Mouse (Mus musculus) adipocyte (in vitro differentiated cells): ENCODE data around the gene Smarcc1.

ENCODE experiments used
- DNase-seq: peaks from one replicate; pipeline ENCODE4 v3.0.0-alpha.2; 2016; ENCODE audit warnings: low spot score

The Smarcc1 gene

GRCm38 (mm10) chr9:110234962-110235361 lies 117.5 kb downstream of the Smarcc1 start:
- no peak for DNase-seq

GRCm38 (mm10) chr9:110243221-110243833 lies 125.8 kb downstream of the Smarcc1 start, which contains the start of gene Cspg5:
Cspg5 (plus strand) TSS chr9:110243783.
- no peak for DNase-seq

GRCm38 (mm10) chr9:110244567-110244888 lies 127.0 kb downstream of the Smarcc1 start:
- no peak for DNase-seq

GRCm38 (mm10) chr9:110244889-110245589 lies 127.5 kb downstream of the Smarcc1 start:
- DNase-seq: no peak

- no peak for DNase-seq
These were observed 128.2 kb downstream of the Smarcc1 start for GRCm38 (mm10) chr9:110245590-110246320.

GRCm38 (mm10) chr9:110246321-110246640 lies 128.8 kb downstream of the Smarcc1 start:
- no peak for DNase-seq

GRCm38 (mm10) chr9:110247049-110247448 lies 129.5 kb downstream of the Smarcc1 start:
- DNase-seq: no peak

- no peak for DNase-seq
These were observed 131.4 kb downstream of the Smarcc1 start for GRCm38 (mm10) chr9:110248861-110249260.

GRCm38 (mm10) chr9:110249823-110250543 lies 132.5 kb downstream of the Smarcc1 start:
- no peak for DNase-seq

- DNase-seq: no peak
These were observed 133.3 kb downstream of the Smarcc1 start for GRCm38 (mm10) chr9:110250776-110251175.

GRCm38 (mm10) chr9:110255407-110256019 lies 138.0 kb downstream of the Smarcc1 start:
- DNase-seq: no peak

- DNase-seq: no peak
These were observed 141.1 kb downstream of the Smarcc1 start for GRCm38 (mm10) chr9:110258646-110259045.

GRCm38 (mm10) chr9:110259118-110259517 lies 141.6 kb downstream of the Smarcc1 start:
- no peak for DNase-seq

GRCm38 (mm10) chr9:110263181-110263580 lies 145.7 kb downstream of the Smarcc1 start:
- DNase-seq: no peak

GRCm38 (mm10) chr9:110264991-110265390 lies 147.5 kb downstream of the Smarcc1 start:
- DNase-seq: no peak

- no peak for DNase-seq
These were observed 150.9 kb downstream of the Smarcc1 start for GRCm38 (mm10) chr9:110268416-110268815.

- no peak for DNase-seq
These were observed 154.8 kb downstream of the Smarcc1 start for GRCm38 (mm10) chr9:110272330-110272729.

- DNase-seq: no peak
These were observed 156.0 kb downstream of the Smarcc1 start for GRCm38 (mm10) chr9:110273507-110273906.

- no peak for DNase-seq
These were observed 158.4 kb downstream of the Smarcc1 start for GRCm38 (mm10) chr9:110275882-110276281.

GRCm38 (mm10) chr9:110277431-110277881 lies 159.9 kb downstream of the Smarcc1 start:
- DNase-seq: peak; percentile 10

- no peak for DNase-seq
These were observed 166.7 kb downstream of the Smarcc1 start for GRCm38 (mm10) chr9:110284075-110284697.
